Mouse (Mus musculus): ENCODE measurements around the gene Nhsl1.

Gene Nhsl1

GRCm38 (mm10) chr10:18489936-18490335, 171.2 kb downstream of the Nhsl1 start:
- DNase-seq (ENCODE audit: extremely low spot score) = no peak

- no peak for DNase-seq (ENCODE audit: extremely low spot score)
Observed at GRCm38 (mm10) chr10:18491952-18492351, 173.2 kb downstream of the Nhsl1 start.

- DNase-seq (ENCODE audit: extremely low spot score) = no peak
Observed at GRCm38 (mm10) chr10:18493010-18493894, 174.5 kb downstream of the Nhsl1 start.

GRCm38 (mm10) chr10:18494249-18494648, 175.5 kb downstream of the Nhsl1 start:
- no peak for DNase-seq (ENCODE audit: extremely low spot score)

- DNase-seq (ENCODE audit: extremely low spot score) = no peak
Observed at GRCm38 (mm10) chr10:18497066-18497465, 178.3 kb downstream of the Nhsl1 start.

GRCm38 (mm10) chr10:18501997-18502396, 183.2 kb downstream of the Nhsl1 start:
- DNase-seq (ENCODE audit: extremely low spot score) = no peak

GRCm38 (mm10) chr10:18505690-18506089, 186.9 kb downstream of the Nhsl1 start:
- DNase-seq (ENCODE audit: extremely low spot score) = no peak

GRCm38 (mm10) chr10:18506501-18506946, 187.7 kb downstream of the Nhsl1 start:
- DNase-seq (ENCODE audit: extremely low spot score) = no peak

- no peak for DNase-seq (ENCODE audit: extremely low spot score)
Observed at GRCm38 (mm10) chr10:18507869-18508473, 189.2 kb downstream of the Nhsl1 start.

GRCm38 (mm10) chr10:18508586-18508985, 189.8 kb downstream of the Nhsl1 start:
- DNase-seq (ENCODE audit: extremely low spot score) = no peak

GRCm38 (mm10) chr10:18510663-18511062, 191.9 kb downstream of the Nhsl1 start:
- DNase-seq (ENCODE audit: extremely low spot score) = no peak

- DNase-seq (ENCODE audit: extremely low spot score) = no peak
Observed at GRCm38 (mm10) chr10:18511496-18511895, 192.7 kb downstream of the Nhsl1 start.

- no peak for DNase-seq (ENCODE audit: extremely low spot score)
Observed at GRCm38 (mm10) chr10:18522556-18522955, 203.8 kb downstream of the Nhsl1 start.

- no peak for DNase-seq (ENCODE audit: extremely low spot score)
Observed at GRCm38 (mm10) chr10:18525311-18525710, 206.5 kb downstream of the Nhsl1 start.

GRCm38 (mm10) chr10:18525726-18526125, 206.9 kb downstream of the Nhsl1 start:
- DNase-seq (ENCODE audit: extremely low spot score) = no peak

GRCm38 (mm10) chr10:18526184-18526850, 207.5 kb downstream of the Nhsl1 start:
- DNase-seq (ENCODE audit: extremely low spot score) = no peak

- no peak for DNase-seq (ENCODE audit: extremely low spot score)
Observed at GRCm38 (mm10) chr10:18526851-18527675, 208.3 kb downstream of the Nhsl1 start.

- no peak for DNase-seq (ENCODE audit: extremely low spot score)
Observed at GRCm38 (mm10) chr10:18527766-18528165, 209.0 kb downstream of the Nhsl1 start.

GRCm38 (mm10) chr10:18528475-18528874, 209.7 kb downstream of the Nhsl1 start:
- DNase-seq (ENCODE audit: extremely low spot score) = peak; percentile 36

GRCm38 (mm10) chr10:18529177-18529576, 210.4 kb downstream of the Nhsl1 start:
- no peak for DNase-seq (ENCODE audit: extremely low spot score)

- no peak for DNase-seq (ENCODE audit: extremely low spot score)
Observed at GRCm38 (mm10) chr10:18530161-18530560, 211.4 kb downstream of the Nhsl1 start.

- DNase-seq (ENCODE audit: extremely low spot score) = no peak
Observed at GRCm38 (mm10) chr10:18532293-18532692, 213.5 kb downstream of the Nhsl1 start.

Data from embryo, embryonic 9.5 days (tissue).